Mouse (Mus musculus): ENCODE data around the gene Abhd8. TPM values are rescaled to one million over a fixed set of nuclear protein-coding genes. Genes with fewer than 3 reads are reported as not detected.

The Abhd8 gene
- 60.7 and 63.4 TPM in 2 replicates for polyA plus RNA-seq (2014; fragmentation: Nextera tagmentation; extraction: Ambion mirVana)

GRCm38 (mm10) chr8:71463188-71464033 is at the start of gene Abhd8:
TSS of gene Abhd8 (minus strand) at chr8:71463655.
- Histone ChIP-seq H3K27me3 (ENCODE audit: control insufficient read depth, insufficient read depth, low read length) (no peaks in the 10 kb centered on the region), H3K9ac (ENCODE audit: low read length) (peak within 1 kb of the TSS; percentile 87), H3K36me3 (ENCODE audit: control insufficient read depth, insufficient read depth, low read length) (peaks cover 6% of the 10 kb centered on the region), H3K4me3 (ENCODE audit: low read depth, low read length) (peak within 1 kb of the TSS; percentile 93), H3K4me1 (ENCODE audit: control insufficient read depth, insufficient read depth, low read length) (peaks cover 18% of the 10 kb centered on the region), H3K27ac (ENCODE audit: low read depth, low read length) (peak within 1 kb of the TSS; percentile 58), H3K9me3 (ENCODE audit: control insufficient read depth, low read length) (no peaks in the 10 kb centered on the region), H3K4me2 (ENCODE audit: low read depth) (peak within 1 kb of the TSS; percentile 85)
- under 1% methylated on average over 55 of the region's 55 CpGs for WGBS
- DNase-seq (ENCODE audit: low spot score) (peak; percentile 98), ATAC-seq (ENCODE audit: insufficient read depth, low FRiP score, low TSS enrichment) (peak; percentile 83)

DNA sequence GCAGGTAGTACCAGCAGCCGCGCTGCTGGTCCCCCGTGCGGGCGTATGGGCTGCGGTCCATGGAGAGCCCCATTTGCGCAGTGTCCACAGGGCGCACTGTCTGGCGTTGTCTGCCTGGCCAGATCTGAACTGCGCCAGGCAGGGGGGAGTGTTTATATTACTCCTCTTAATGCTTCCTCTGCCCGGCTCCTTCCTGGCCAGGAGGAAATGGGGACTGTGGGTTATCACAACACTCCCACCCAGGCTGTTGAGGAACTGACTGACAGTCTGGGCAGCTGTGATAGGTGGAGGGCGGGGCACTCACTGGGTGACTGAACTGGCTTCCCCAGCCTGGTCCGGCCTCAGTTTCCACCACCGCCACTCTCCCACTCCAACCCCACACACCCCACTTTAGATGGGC is 48.2 kb upstream of the Abhd8 start, which contains the start of gene Plvap:
Plvap (minus strand) TSS at position 109 of the 400 bp plus-strand sequence.
- DNase-seq (ENCODE audit: low spot score) (no peak), ATAC-seq (ENCODE audit: insufficient read depth, low FRiP score, low TSS enrichment) (no peak)
- no peak within 1 kb of the TSS; the same call in 1 of the 2 replicates for H3K4me2 ChIP-seq (ENCODE audit: low read depth)
- no peaks in the 10 kb centered on the region for H3K9me3 ChIP-seq (ENCODE audit: control insufficient read depth, low read length)
- H3K27me3 ChIP-seq (ENCODE audit: control insufficient read depth, insufficient read depth, low read length), result peaks cover 23% of the 10 kb centered on the region
- peak within 1 kb of the TSS; percentile 14 for H3K4me3 ChIP-seq (ENCODE audit: low read depth, low read length)
- H3K27ac ChIP-seq (ENCODE audit: low read depth, low read length), result no peak within 1 kb of the TSS
- no peak within 1 kb of the TSS for H3K9ac ChIP-seq (ENCODE audit: low read length)
- H3K4me1 ChIP-seq (ENCODE audit: control insufficient read depth, insufficient read depth, low read length), result no peaks in the 10 kb centered on the region
- WGBS, result 66% methylated on average over 14 of the region's 14 CpGs
- no peaks in the 10 kb centered on the region for H3K36me3 ChIP-seq (ENCODE audit: control insufficient read depth, insufficient read depth, low read length)

- no peaks in the 10 kb centered on the region for H3K36me3 ChIP-seq (ENCODE audit: control insufficient read depth, insufficient read depth, low read length)
- H3K4me3 ChIP-seq (ENCODE audit: low read depth, low read length), result no peak overlapping the region
- H3K9ac ChIP-seq (ENCODE audit: low read length), result no peak overlapping the region
- ATAC-seq (ENCODE audit: insufficient read depth, low FRiP score, low TSS enrichment), result no peak
- DNase-seq (ENCODE audit: low spot score), result no peak
- no peak overlapping the region for H3K27ac ChIP-seq (ENCODE audit: low read depth, low read length)
- 69% methylated on average over 2 of the region's 2 CpGs for WGBS
- no peak overlapping the region for H3K4me2 ChIP-seq (ENCODE audit: low read depth)
- H3K27me3 ChIP-seq (ENCODE audit: control insufficient read depth, insufficient read depth, low read length), result peaks cover 31% of the 10 kb centered on the region
- H3K9me3 ChIP-seq (ENCODE audit: control insufficient read depth, low read length), result no peaks in the 10 kb centered on the region
- no peaks in the 10 kb centered on the region for H3K4me1 ChIP-seq (ENCODE audit: control insufficient read depth, insufficient read depth, low read length)
These were observed 45.9 kb upstream of the Abhd8 start for GRCm38 (mm10) chr8:71509316-71509715.

DNA sequence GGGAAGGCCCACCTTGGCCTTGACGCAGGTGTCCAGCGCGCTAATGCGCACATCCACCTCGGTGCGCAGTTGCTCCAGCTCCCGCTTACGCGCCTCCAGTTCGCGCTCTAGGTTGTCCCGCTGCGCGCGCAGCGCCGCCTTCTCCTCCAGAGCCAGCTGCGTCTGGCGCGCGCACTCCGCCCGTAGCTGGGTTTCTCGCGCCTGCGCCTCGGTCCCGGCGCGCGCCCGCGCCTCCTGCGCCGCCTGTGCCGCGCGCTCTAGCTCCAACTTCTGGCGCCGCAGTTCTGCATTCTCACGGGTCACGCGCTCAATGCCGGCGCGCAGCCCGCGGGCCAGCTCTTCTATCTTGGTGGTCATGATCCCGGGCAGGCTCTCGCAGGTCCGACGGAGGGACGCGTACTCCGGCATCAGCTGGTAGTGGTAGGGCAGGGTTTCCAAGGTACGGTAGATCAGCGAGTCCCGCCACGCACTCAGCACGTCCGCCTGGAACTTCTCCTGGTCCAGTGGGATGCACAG is 44.2 kb upstream of the Abhd8 start:
- ATAC-seq (ENCODE audit: insufficient read depth, low FRiP score, low TSS enrichment) (peak; percentile 45; the same call in 1 of the 2 replicates), DNase-seq (ENCODE audit: low spot score) (peak; percentile 90)
- Histone ChIP-seq H3K36me3 (ENCODE audit: control insufficient read depth, insufficient read depth, low read length) (no peaks in the 10 kb centered on the region), H3K4me3 (ENCODE audit: low read depth, low read length) (peak overlapping the region; percentile 21), H3K4me1 (ENCODE audit: control insufficient read depth, insufficient read depth, low read length) (no peaks in the 10 kb centered on the region), H3K4me2 (ENCODE audit: low read depth) (peak overlapping the region; percentile 53), H3K9me3 (ENCODE audit: control insufficient read depth, low read length) (no peaks in the 10 kb centered on the region), H3K27me3 (ENCODE audit: control insufficient read depth, insufficient read depth, low read length) (peaks cover 31% of the 10 kb centered on the region), H3K9ac (ENCODE audit: low read length) (no peak overlapping the region), H3K27ac (ENCODE audit: low read depth, low read length) (no peak overlapping the region)
- WGBS, result under 1% methylated on average over 61 of the region's 61 CpGs

DNA sequence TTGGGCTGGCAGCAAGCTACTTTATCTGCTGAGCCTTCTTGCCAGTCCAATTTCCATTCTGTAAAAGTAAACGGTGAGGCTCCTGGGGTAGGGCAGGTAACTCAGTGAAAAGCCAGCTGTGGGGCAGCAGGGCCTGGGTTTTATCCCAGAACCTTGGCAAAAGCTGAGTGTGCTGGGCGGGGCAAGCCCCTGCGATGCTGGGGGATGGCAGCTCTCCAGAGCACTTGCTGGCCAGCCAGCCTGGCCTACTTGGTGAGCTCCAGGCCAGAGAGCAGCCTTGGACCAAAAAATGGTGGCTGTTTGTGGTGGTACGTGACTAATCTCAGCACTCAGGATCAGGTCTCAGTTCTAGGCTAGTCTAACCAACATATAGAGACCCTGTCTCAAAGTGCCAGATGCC is 42.5 kb upstream of the Abhd8 start:
- Histone ChIP-seq H3K36me3 (ENCODE audit: control insufficient read depth, insufficient read depth, low read length) (no peaks in the 10 kb centered on the region), H3K4me3 (ENCODE audit: low read depth, low read length) (no peak overlapping the region), H3K27ac (ENCODE audit: low read depth, low read length) (no peak overlapping the region), H3K27me3 (ENCODE audit: control insufficient read depth, insufficient read depth, low read length) (peaks cover 31% of the 10 kb centered on the region), H3K4me1 (ENCODE audit: control insufficient read depth, insufficient read depth, low read length) (no peaks in the 10 kb centered on the region), H3K9me3 (ENCODE audit: control insufficient read depth, low read length) (no peaks in the 10 kb centered on the region), H3K9ac (ENCODE audit: low read length) (no peak overlapping the region), H3K4me2 (ENCODE audit: low read depth) (no peak overlapping the region)
- DNase-seq (ENCODE audit: low spot score), result no peak
- ATAC-seq (ENCODE audit: insufficient read depth, low FRiP score, low TSS enrichment), result no peak
- WGBS, result 86% methylated on average over 4 of the region's 4 CpGs

DNA sequence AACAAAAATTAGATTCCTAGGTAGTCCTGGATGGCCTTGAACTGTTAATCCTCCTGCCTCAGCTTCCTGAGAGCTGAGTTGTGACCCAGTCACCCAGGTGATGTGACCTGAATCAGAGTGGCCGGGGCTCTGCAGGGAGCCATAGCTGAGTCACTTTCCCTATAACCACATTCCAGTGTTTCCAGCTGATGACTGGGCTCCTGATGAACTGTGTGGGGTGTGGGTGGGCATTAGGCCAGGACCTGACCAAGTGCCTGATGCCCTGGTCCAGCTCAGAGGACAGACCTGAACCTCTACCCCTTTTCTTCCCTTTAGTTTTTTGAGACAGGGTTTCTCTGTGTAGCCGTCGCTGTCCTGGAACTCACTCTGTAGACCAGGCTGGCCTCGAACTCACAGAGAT is 41.9 kb upstream of the Abhd8 start:
- no peak for ATAC-seq (ENCODE audit: insufficient read depth, low FRiP score, low TSS enrichment)
- H3K36me3 ChIP-seq (ENCODE audit: control insufficient read depth, insufficient read depth, low read length), result no peaks in the 10 kb centered on the region

DNA sequence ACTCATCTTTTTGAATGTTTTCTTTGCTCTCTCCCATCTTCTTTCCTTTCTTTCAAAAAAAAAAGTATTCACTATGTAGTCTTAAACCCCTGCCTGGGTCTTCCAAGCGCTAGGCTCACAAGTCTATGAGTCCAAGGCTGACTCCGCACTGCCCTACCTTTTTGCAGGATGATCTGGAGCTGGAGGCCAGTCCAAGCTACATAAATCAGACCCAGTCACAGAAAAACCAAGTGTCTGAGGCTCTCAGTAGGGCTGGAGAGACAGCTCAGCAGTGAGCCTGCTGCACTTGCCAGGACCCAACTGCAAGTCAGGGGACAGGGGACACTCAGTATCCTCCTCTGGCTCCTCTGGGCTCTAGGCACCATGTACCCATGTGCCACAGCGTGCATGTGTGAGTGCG is 40.9 kb upstream of the Abhd8 start:
- H3K27ac ChIP-seq (ENCODE audit: low read depth, low read length), result no peak overlapping the region
- ATAC-seq (ENCODE audit: insufficient read depth, low FRiP score, low TSS enrichment) (no peak), DNase-seq (ENCODE audit: low spot score) (no peak)

More for the DNA sequence above, 41.9 kb upstream of the Abhd8 start:
- DNase-seq (ENCODE audit: low spot score), result no peak
- no peaks in the 10 kb centered on the region for H3K4me1 ChIP-seq (ENCODE audit: control insufficient read depth, insufficient read depth, low read length)
- H3K9me3 ChIP-seq (ENCODE audit: control insufficient read depth, low read length), result no peaks in the 10 kb centered on the region
- no peak overlapping the region for H3K4me2 ChIP-seq (ENCODE audit: low read depth)
- no peak overlapping the region for H3K9ac ChIP-seq (ENCODE audit: low read length)
- H3K27ac ChIP-seq (ENCODE audit: low read depth, low read length), result no peak overlapping the region
- WGBS, result 95% methylated on average over 4 of the region's 4 CpGs
- no peak overlapping the region for H3K4me3 ChIP-seq (ENCODE audit: low read depth, low read length)
- H3K27me3 ChIP-seq (ENCODE audit: control insufficient read depth, insufficient read depth, low read length), result peaks cover 31% of the 10 kb centered on the region

DNA sequence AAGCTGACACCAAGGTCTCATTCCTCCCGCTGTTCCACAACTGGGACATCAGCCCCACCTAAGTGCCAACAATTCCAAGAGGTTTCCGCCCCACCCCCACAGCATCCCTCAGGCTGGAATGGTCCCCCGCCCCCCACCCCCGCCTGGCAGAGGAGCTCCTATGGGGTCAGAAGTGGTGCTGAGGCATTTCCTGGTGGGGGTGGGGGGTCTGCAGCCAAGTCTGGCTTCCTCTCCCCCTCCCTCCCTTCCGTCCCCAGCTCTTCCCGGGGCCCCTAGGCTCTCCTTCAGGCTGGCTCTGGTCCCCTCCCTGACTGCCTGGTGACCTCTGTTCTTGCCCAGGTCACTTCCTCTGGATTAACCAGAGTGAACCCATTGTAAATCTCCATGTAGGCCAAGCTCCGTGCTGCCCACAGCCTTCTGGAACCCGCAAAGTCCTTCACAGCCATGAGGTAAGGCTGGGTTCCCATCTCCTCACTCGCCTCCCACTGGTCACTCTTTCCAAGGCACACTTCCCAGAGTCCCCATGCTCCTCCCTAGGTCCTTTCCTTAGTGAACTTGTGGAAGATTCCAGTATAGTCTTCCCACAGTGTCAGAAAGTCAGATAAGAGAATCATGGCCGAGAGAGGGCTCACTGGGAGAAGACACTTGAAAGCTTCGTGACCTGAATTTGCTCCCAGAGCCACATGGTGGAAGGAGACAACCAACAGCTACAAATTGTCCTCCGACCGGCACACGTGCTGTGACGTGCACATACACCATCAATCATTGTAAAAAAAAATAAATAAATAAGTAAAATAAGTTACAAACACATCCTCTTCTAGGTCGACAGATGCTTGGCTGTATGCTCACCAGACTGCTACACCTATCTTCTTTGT is 35.6 kb upstream of the Abhd8 start:
- Histone ChIP-seq H3K9me3 (ENCODE audit: control insufficient read depth, low read length) (no peaks in the 10 kb centered on the region), H3K4me3 (ENCODE audit: low read depth, low read length) (no peak overlapping the region), H3K4me2 (ENCODE audit: low read depth) (no peak overlapping the region), H3K27ac (ENCODE audit: low read depth, low read length) (no peak overlapping the region), H3K4me1 (ENCODE audit: control insufficient read depth, insufficient read depth, low read length) (peaks cover 9% of the 10 kb centered on the region), H3K9ac (ENCODE audit: low read length) (no peak overlapping the region), H3K36me3 (ENCODE audit: control insufficient read depth, insufficient read depth, low read length) (no peaks in the 10 kb centered on the region), H3K27me3 (ENCODE audit: control insufficient read depth, insufficient read depth, low read length) (no peaks in the 10 kb centered on the region)
- ATAC-seq (ENCODE audit: insufficient read depth, low FRiP score, low TSS enrichment) (no peak), DNase-seq (ENCODE audit: low spot score) (no peak)
- 33% methylated on average over 16 of the region's 16 CpGs for WGBS

More for the DNA sequence above, 40.9 kb upstream of the Abhd8 start:
- WGBS, result 92% methylated on average over 4 of the region's 4 CpGs
- Histone ChIP-seq H3K36me3 (ENCODE audit: control insufficient read depth, insufficient read depth, low read length) (no peaks in the 10 kb centered on the region), H3K9me3 (ENCODE audit: control insufficient read depth, low read length) (no peaks in the 10 kb centered on the region), H3K4me2 (ENCODE audit: low read depth) (no peak overlapping the region), H3K4me1 (ENCODE audit: control insufficient read depth, insufficient read depth, low read length) (no peaks in the 10 kb centered on the region), H3K9ac (ENCODE audit: low read length) (no peak overlapping the region), H3K27me3 (ENCODE audit: control insufficient read depth, insufficient read depth, low read length) (peaks cover 31% of the 10 kb centered on the region), H3K4me3 (ENCODE audit: low read depth, low read length) (no peak overlapping the region)
